Mouse (Mus musculus) neural tube, embryonic 14.5 days (tissue): ENCODE measurements around the gene Gm49403. TPM values are rescaled to one million over a fixed set of nuclear protein-coding genes. Genes with fewer than 3 reads are reported as not detected.

Source experiments
- ATAC-seq: fragments of 200-750 bp; cut with Nextera tagmentation; 2 replicates; pipeline ENCODE4 v1.8.0; 2017; ENCODE audit warnings: low read depth, mild to moderate bottlenecking, moderate TSS enrichment, moderate library complexity
- H3K27ac ChIP-seq: fragments of 300-500 bp; sonication (generic); 2 replicates; pipeline ENCODE4 v1.5.1; 2014; ENCODE audit warnings: low read depth, mild to moderate bottlenecking, control low read depth, low read length, moderate library complexity, mixed read lengths
- H3K27me3 ChIP-seq: fragments of 300-500 bp; sonication (generic); 2 replicates; pipeline ENCODE4 v1.6.1; 2014; ENCODE audit warnings: low read length; ENCODE audit not compliant: control insufficient read depth, insufficient read depth
- H3K36me3 ChIP-seq: fragments of 300-500 bp; sonication (generic); 2 replicates; pipeline ENCODE4 v1.6.1; 2014; ENCODE audit warnings: low read length, mixed read lengths; ENCODE audit not compliant: control insufficient read depth, insufficient read depth
- H3K4me1 ChIP-seq: fragments of 300-500 bp; sonication (generic); 2 replicates; pipeline ENCODE4 v1.6.1; 2014; ENCODE audit warnings: low read length; ENCODE audit not compliant: control insufficient read depth, insufficient read depth
- H3K4me2 ChIP-seq: fragments of 300-500 bp; sonication (generic); 2 replicates; pipeline ENCODE4 v1.6.1; 2014; ENCODE audit warnings: mild to moderate bottlenecking, low read depth, low read length, control low read depth
- H3K4me3 ChIP-seq: fragments of 300-500 bp; sonication (generic); 2 replicates; pipeline ENCODE4 v1.5.1; 2014; ENCODE audit warnings: low read depth, low read length, control low read depth, mixed read lengths
- H3K9ac ChIP-seq: fragments of 300-500 bp; sonication (generic); replicated peaks from 2 replicates; pipeline ENCODE4 v1.6.1; 2014; ENCODE audit warnings: low read depth, mild to moderate bottlenecking, control low read depth, low read length, mixed read lengths
- H3K9me3 ChIP-seq: fragments of 300-500 bp; sonication (generic); 2 replicates; pipeline ENCODE4 v1.6.1; 2016; ENCODE audit warnings: low read length; ENCODE audit not compliant: control insufficient read depth
- WGBS: fragments of 180-500 bp; shearing (Covaris S2); extraction: QIAGEN DNeasy Blood & Tissue Kit; methylation state at CpG from one replicate; pipeline ENCODE4 v1.1.7; 2014; 5-methylcytosine and 5-hydroxymethylcytosine counted together
- polyA plus RNA-seq: library from polyadenylated mRNA; unstranded; fragments of >200 nt; fragmentation: Nextera tagmentation; extraction: Ambion mirVana; gene quantifications from 2 replicates; pipeline ENCODE4 v1.2.1, GENCODE M21; 2014

Gm49403 gene
- polyA plus RNA-seq, 1 experiment from 2014 or later: not detected

DNA sequence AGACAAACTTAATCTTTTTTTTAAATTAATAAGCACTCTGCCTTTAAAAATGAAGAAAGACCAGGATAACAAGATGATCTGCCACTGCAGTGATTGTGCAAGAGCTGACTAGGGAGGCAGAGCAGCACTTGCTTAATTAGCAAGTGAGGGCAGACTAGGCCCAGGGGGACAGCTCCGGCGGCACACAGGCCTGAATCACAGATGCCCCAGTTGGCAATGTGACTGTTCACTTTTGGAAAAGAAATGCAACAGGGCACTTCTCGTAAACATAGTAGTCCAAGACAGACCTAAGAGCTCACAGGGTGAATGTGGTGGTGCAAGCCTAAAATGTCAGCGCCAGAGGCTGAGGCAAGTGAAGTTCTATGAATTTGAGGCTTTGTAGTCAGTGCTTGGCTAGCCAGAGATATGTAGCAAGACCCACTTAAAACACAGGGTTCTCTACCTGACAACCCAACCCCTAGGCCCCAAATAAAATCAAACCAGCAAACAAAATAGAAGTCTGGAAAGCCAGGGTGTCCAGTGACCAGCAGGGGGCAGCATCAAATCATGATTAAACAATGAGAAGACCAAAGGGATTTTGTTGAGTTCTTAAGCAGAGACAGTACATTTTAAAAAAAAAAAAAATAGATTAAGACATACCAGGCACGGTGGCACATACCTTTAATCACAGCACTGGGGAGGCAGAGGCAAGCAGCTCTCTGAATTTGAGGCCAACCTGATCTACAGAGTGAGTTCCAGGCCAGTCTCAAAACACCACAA is 39.2 kb upstream of the Gm49403 start:
- ATAC-seq: no peak
- Histone ChIP-seq H3K27ac (no peak overlapping the region), H3K9ac (no peak overlapping the region), H3K9me3 (no peaks in the 10 kb centered on the region), H3K4me2 (no peak overlapping the region), H3K4me1 (peaks cover 17% of the 10 kb centered on the region), H3K27me3 (no peaks in the 10 kb centered on the region), H3K4me3 (no peak overlapping the region), H3K36me3 (peaks cover 21% of the 10 kb centered on the region)
- WGBS: 59% methylated on average over 5 of the region's 5 CpGs

DNA sequence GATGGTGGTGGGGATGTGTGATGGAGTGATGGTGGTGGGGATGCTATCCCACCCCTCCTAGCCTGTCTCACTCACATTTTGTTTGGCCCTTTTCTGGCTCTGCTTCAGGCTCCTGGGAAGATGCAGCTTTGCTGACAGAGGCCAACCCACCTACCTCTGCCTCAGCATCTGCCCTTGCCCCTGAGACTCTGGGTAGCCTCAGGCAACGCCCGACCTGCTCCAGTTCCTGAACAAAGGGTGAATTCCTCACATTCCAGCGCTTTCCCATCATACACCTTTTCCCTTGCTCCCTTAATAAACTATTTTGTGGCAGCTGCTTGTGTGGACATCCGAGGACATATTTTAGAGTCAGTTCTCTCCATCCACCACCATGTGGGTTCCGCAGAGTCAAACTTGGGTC is 35.4 kb upstream of the Gm49403 start:
- H3K27ac ChIP-seq: no peak overlapping the region
- no peak overlapping the region for H3K4me2 ChIP-seq
- no peak for ATAC-seq
- H3K27me3 ChIP-seq: no peaks in the 10 kb centered on the region
- no peaks in the 10 kb centered on the region for H3K9me3 ChIP-seq
- H3K4me1 ChIP-seq: no peaks in the 10 kb centered on the region
- H3K9ac ChIP-seq: no peak overlapping the region
- H3K36me3 ChIP-seq: peaks cover 16% of the 10 kb centered on the region; the same call in 1 of the 2 replicates
- H3K4me3 ChIP-seq: no peak overlapping the region
- 84% methylated on average over 5 of the region's 5 CpGs for WGBS

DNA sequence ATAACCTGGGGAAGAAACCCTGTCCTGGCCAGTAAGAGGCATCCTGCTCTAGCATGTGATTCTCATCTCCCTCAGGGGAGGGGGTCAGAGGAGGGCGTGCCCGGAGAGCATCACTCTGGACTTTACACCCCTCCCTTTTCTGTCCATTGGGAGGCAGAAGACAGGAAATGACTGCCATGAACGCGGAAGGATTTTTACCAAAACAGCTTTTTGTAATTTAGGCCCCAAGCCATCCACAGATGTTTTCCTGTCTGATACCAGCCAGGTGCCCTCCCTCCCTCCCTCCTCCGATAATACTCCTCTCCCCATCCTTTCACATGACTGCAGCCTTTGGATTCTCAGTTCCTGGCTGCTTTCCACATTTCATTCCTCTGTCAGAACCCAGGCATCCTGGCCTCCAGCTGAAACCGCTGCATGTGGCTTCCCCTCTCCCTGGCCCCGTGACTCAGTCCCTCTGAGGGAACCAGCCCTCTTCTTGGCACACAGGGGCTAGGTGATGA is 33.3 kb upstream of the Gm49403 start, which contains the start of gene Lrrn4cl:
Lrrn4cl (plus strand) TSS at position 367 of the 500 bp plus-strand sequence.
- no peaks in the 10 kb centered on the region for H3K27me3 ChIP-seq
- no peak; the same call in 1 of the 2 replicates for ATAC-seq
- H3K36me3 ChIP-seq: peaks cover 16% of the 10 kb centered on the region; the same call in 1 of the 2 replicates
- 35% methylated on average over 7 of the region's 7 CpGs for WGBS
- H3K4me1 ChIP-seq: no peaks in the 10 kb centered on the region
- H3K9me3 ChIP-seq: no peaks in the 10 kb centered on the region
- no peak within 1 kb of the TSS for H3K9ac ChIP-seq
- H3K27ac ChIP-seq: no peak within 1 kb of the TSS
- H3K4me2 ChIP-seq: no peak within 1 kb of the TSS
- no peak within 1 kb of the TSS for H3K4me3 ChIP-seq

DNA sequence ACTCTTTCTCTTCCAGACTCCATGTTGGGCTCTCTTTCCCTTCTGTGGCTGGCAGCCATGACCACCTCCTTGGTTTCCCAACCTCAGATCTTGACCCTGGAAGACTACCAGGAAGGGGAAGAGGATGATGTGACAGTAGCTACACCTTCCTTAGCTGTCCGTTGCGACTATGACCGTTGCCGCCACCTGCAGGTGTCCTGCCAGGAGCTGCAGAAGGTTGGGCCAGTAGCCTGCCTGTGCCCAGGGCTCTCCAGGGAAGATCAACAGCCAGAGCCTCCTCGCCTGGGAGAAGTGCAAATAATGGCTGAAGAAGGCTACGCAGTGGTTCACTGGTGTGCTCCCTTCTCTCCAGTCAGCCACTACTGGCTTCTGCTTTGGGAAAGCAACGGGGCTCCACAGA is 32.1 kb upstream of the Gm49403 start:
- Histone ChIP-seq H3K4me2 (no peak overlapping the region), H3K27me3 (no peaks in the 10 kb centered on the region), H3K9me3 (no peaks in the 10 kb centered on the region), H3K27ac (no peak overlapping the region), H3K4me3 (no peak overlapping the region), H3K36me3 (peaks cover 5% of the 10 kb centered on the region; the same call in 1 of the 2 replicates), H3K9ac (no peak overlapping the region), H3K4me1 (no peaks in the 10 kb centered on the region)
- no peak for ATAC-seq
- WGBS: 56% methylated on average over 7 of the region's 7 CpGs

DNA sequence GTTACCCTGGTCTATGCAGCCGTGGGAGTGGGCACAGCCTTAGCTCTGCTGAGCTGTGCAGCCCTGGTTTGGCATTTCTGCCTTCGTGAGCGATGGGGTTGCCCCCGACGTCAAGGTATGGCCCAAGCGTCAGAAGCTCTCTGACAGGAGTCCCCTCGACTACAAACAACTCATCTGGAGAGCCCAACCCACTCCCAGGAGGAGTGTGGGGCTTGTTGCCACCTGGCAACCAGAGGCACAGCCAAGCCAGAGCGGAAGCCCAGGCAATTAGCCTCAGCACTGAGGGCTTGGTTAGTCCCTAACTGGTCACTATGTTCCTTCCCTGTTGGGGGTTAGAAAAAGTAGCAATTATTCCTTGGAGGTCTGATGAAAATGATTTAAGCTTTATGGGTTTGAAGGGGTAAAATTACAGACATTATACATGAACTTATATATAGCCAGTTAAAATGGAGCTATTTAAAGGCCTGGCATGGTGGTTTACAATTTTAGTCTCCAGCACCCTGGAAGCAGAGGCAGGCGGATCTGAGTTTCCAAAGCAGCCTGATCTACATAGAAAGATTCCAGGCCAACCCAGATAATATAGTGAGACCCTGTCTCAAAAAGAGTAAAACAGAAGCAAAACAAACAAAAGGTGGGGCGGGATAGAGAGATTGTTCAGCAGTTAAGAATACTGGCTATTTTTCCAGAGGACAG is 31.3 kb upstream of the Gm49403 start:
- 0 out of 2 replicates have a peak, but pooled peaks cover 4% of the 10 kb centered on the region for H3K36me3 ChIP-seq
- no peaks in the 10 kb centered on the region for H3K9me3 ChIP-seq
- no peak overlapping the region for H3K9ac ChIP-seq
- H3K4me3 ChIP-seq: no peak overlapping the region
- H3K27me3 ChIP-seq: no peaks in the 10 kb centered on the region
- no peaks in the 10 kb centered on the region for H3K4me1 ChIP-seq
- no peak overlapping the region for H3K4me2 ChIP-seq
- WGBS: 58% methylated on average over 10 of the region's 10 CpGs
- no peak overlapping the region for H3K27ac ChIP-seq
- no peak for ATAC-seq

DNA sequence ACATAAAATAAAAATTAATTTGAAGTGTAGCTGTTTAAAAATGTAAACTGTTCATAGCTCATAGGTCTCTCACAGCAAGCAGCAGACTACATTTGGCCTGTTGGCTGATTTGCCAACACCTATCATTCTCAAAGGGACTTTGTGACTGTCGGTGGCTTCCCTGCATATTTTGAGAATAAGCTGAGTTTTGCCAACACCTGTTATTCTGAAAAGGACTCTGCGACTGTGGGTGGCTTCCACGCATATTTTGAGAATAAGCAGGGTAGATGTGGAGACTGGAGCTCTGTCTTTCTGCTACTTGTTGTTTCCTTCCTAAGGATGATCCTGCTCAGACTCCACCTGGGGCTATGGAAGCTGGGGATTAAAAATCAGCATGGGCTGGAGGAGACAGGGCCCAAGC is 30.6 kb upstream of the Gm49403 start:
- no peak for ATAC-seq
- Histone ChIP-seq H3K9me3 (no peaks in the 10 kb centered on the region), H3K4me2 (no peak overlapping the region), H3K9ac (no peak overlapping the region), H3K27ac (no peak overlapping the region), H3K4me3 (no peak overlapping the region), H3K27me3 (no peaks in the 10 kb centered on the region), H3K36me3 (no peaks in the 10 kb centered on the region), H3K4me1 (no peaks in the 10 kb centered on the region)
- WGBS: 88% methylated on average over 3 of the region's 3 CpGs

DNA sequence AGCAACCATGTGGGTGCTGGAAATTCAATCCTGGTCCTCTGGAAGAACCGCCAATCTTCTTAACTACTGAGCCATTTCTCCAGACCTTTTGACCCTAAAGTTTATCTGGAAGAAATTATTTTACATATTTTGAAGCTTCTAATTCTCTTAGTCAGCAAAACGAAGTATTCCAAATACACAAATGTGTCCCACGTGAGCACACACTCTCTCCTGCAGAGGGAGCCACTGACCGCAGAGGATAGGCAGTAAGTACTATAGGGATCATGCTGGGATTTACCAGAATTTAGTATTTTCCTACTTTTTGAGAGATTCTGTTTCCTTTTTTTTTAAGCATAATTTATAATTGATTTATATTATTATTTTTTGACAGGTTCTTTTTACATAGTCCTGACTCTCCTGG is 26.0 kb upstream of the Gm49403 start:
- Histone ChIP-seq H3K27me3 (no peaks in the 10 kb centered on the region), H3K9me3 (no peaks in the 10 kb centered on the region), H3K27ac (no peak overlapping the region), H3K9ac (no peak overlapping the region), H3K4me3 (no peak overlapping the region), H3K36me3 (no peaks in the 10 kb centered on the region), H3K4me1 (no peaks in the 10 kb centered on the region), H3K4me2 (no peak overlapping the region)
- 45% methylated on average over 4 of the region's 4 CpGs for WGBS
- no peak for ATAC-seq

DNA sequence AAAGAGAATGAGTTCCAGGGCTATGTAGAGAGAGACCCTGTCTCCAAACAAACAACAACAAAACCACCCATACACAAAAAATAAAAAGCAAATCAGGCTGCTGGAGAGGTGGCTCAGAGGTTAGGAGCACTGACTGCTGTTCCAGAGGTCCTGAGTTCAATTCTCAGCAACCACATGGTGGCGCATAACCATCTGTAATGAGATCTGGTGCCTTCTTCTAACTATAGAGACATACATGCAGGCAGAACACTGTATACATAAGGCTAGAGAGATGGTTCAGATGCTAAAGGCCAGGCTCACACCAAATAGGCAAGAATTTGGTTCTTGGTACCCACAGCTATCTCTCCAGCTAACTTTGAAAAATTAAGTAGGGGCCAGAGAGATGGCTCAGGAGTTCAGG is 24.7 kb upstream of the Gm49403 start:
- Histone ChIP-seq H3K4me2 (no peak overlapping the region), H3K4me3 (no peak overlapping the region), H3K4me1 (no peaks in the 10 kb centered on the region), H3K9me3 (no peaks in the 10 kb centered on the region), H3K27ac (no peak overlapping the region), H3K9ac (no peak overlapping the region), H3K27me3 (no peaks in the 10 kb centered on the region), H3K36me3 (no peaks in the 10 kb centered on the region)
- 17% methylated on average over 1 of the region's 1 CpGs for WGBS
- no peak for ATAC-seq

DNA sequence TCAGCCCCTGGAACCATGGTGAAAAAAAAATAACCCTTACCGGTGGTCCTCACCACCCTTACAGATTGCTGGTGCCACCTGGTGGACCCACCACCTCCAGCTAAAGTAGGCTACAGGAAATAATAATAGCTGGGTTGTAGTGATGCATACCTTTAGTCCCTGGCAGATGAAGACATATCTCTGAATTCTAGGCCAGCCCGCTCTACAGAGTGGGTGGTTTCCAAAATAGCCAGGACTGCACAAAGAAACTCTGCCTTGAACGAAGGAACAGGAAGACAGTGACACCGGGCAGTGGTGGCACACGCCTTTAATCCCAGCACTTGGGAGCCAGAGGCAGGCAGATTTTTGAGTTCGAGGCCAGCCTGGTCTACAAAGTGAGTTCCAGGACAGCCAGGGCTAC is 19.5 kb upstream of the Gm49403 start:
- Histone ChIP-seq H3K27me3 (no peaks in the 10 kb centered on the region), H3K9ac (no peak overlapping the region), H3K9me3 (no peaks in the 10 kb centered on the region), H3K4me1 (no peaks in the 10 kb centered on the region), H3K27ac (no peak overlapping the region), H3K4me2 (no peak overlapping the region), H3K4me3 (no peak overlapping the region), H3K36me3 (no peaks in the 10 kb centered on the region)
- ATAC-seq: no peak
- 87% methylated on average over 6 of the region's 6 CpGs for WGBS
